Mouse (Mus musculus) left cerebral cortex, adult 11 months (tissue): ENCODE measurements at regions not wholly inside any gene's neighbourhood (a gene's known extent, or its start where the extent isn't known, plus 50 kb on each side); places are given as distances from the start of the nearest gene placed in this dataset.
A peak's percentile ranks its signal among the peaks of the same experiment; 100 is the strongest.
"Not testable (repeated sequence)": the region's sequence is repeated elsewhere in the genome, so short reads cannot be mapped to it uniquely, and the experiment has no call there.

Source experiments
- DNase-seq: peaks from one replicate; pipeline ENCODE4 v3.0.0; 2022; ENCODE audit warnings: low spot score

DNA sequence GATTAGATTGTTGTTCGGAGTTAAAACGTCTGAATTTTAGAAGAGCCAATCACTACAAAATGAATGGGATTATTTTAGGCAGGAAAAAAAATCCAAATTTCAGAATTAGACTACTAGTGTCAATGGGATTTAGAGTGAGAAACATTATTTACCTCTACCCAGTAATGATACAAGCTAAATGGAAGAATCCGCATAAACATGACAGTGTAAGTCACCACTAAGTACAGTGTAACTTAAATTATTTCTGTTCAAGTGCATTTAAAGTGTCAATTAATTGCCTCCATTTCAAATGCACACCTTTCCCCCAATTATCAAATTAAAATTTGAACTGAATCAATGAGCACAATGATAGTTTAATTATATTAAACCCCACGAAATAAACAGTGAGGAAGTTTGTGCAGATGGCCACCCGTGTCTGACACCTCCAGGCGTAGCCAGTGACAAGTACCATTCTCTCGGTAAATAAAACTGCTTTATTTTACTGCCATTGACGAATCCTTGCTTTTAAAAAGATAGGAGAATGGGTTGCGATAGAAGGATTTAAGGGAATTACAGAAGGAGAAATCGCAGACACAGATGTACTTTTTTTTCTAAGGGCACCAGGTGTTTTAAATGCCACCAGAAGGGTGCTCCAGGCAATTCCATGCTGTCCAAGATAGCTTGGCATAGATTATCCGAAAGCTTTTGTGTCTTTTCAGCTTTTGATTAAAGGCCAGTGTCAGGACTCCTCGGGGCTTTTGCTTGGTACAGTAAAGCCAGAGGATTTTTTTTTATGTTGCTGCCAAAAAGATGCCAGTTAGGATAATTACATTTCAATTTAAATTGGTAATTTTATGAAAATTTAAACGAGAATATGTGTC is 249.5 kb upstream of the Gm11146 start:
- DNase-seq: no peak

- no peak for DNase-seq
These were observed 233.9 kb upstream of the Gm11146 start for GRCm38 (mm10) chr16:77835767-77836166.

GRCm38 (mm10) chr16:77827322-77828117 is 225.6 kb upstream of the Gm11146 start:
- DNase-seq: peak; percentile 4

GRCm38 (mm10) chr16:77799709-77800108 is 197.8 kb upstream of the Gm11146 start:
- DNase-seq: no peak

- no peak for DNase-seq
These were observed 195.0 kb upstream of the Gm11146 start for GRCm38 (mm10) chr16:77796926-77797325.

- DNase-seq: no peak
These were observed 187.8 kb upstream of the Gm11146 start for GRCm38 (mm10) chr16:77789652-77790051.

- no peak for DNase-seq
These were observed 187.3 kb upstream of the Gm11146 start for GRCm38 (mm10) chr16:77789206-77789605.

DNA sequence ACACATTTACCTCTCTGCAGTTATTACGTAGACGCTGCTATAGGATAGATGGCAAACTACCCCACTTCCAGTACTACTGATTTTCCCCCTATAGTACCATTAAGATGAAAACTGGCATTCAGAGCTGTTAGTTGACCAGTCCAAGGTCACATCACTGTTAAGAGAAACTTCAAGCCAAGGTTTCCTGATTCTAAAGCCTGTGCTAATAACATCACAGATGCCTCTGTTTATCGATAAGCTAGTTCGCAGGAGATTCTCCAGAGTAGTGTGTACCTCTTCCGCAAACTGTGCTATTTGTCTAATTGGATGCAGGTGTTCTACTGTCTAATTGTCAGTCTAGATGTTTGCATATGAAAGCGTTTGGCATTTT is 186.9 kb upstream of the Gm11146 start:
- no peak for DNase-seq

DNA sequence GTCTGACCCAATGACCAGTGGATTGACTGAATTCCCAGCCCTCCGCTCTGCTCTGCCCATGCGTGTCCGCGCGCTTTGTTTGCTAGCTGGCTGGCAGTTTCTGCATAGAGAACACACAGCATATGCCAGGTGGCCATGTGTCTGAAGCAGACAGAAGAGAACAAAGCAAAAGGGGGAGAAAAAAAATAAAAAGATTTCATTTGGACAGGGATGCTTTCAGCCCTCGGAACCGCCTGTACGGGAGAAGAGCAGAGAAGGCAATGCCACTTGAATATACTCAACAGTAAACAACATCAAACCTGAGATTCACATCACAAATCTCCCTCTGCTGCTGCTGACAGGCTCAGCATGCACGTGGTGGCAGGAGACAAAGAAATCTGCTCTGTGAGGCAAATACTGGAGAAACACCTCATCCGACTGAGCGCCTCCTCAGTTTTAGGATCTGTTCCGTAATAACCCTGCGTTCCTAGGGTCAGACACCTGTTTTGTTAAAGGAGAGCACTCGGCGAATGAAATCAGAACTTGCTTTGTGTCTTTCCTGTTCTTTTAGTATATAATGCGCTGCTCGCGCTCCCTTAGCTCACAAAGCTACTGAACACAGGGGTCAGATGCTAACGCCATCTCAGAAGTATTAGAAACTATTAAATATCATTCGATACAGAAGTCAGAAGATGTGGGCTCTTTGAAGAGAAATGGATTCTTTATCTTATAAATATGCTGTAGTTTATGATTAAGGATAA is 186.3 kb upstream of the Gm11146 start:
- DNase-seq: peak; percentile 17

- no peak for DNase-seq
These were observed 185.1 kb upstream of the Gm11146 start for GRCm38 (mm10) chr16:77787025-77787424.

- DNase-seq: no peak
These were observed 177.1 kb upstream of the Gm11146 start for GRCm38 (mm10) chr16:77779019-77779418.

GRCm38 (mm10) chr16:77772075-77772474 is 170.2 kb upstream of the Gm11146 start:
- DNase-seq: no peak

DNA sequence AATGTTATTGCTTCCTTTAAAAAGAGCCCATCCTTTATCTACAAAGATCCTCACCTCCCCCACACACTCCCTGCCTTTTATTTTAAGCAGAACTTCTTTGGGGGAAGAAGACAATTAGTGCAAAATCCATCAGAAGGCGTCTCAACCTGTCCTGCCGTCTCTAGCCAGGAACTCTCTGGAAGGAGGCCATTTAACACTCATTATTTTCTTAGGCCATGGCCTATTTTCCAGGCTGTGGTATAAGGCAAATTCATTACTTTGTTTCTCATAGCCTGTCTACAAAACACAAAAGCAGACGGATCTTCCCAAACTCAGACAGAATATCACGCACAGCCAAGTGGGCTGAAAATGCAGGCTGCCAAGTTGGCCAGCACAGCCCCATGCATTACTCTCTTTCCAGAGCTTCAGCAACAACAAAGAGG is 159.0 kb upstream of the Gm11146 start:
- no peak for DNase-seq

DNA sequence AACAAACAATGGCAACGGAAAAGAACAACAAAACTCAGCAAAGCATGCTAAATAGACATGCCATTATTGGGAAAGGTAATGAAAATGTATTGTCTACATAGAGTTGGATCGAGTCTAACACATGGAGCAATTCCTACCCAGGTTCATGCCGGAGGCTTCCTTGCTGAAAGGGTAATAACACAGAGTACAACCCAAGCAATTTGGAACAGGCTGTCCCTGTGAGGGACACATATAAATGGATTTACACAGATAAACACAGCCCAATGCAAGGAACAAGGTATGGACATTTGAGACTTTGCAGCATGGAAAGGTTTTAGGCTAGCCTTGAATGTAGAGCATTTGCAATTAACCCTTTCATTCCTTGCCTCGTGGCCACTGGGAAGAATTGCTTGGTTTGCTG is 158.6 kb upstream of the Gm11146 start:
- DNase-seq: no peak

DNA sequence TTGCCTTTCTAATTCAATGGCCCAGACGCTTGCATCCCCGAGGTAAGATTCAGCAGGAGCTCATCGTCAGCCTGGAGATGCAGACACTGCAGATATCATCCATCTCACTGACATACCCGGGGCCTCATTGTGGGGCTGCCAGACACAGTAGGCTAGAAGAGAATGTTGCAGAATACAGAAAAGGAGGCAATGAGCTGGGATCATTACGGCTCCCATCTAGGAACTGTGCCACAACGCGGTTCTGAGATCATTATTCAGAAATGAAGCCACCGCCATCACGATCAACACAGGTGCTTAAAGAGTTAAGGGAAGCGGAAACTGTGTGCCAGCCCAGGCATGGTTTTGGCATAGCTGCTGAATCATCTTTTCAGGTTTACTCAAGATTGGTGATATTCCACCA is 158.1 kb upstream of the Gm11146 start:
- peak; percentile 5 for DNase-seq

GRCm38 (mm10) chr16:77754882-77755281 is 153.0 kb upstream of the Gm11146 start:
- DNase-seq: no peak

GRCm38 (mm10) chr16:77749474-77749873 is 147.6 kb upstream of the Gm11146 start:
- no peak for DNase-seq

DNA sequence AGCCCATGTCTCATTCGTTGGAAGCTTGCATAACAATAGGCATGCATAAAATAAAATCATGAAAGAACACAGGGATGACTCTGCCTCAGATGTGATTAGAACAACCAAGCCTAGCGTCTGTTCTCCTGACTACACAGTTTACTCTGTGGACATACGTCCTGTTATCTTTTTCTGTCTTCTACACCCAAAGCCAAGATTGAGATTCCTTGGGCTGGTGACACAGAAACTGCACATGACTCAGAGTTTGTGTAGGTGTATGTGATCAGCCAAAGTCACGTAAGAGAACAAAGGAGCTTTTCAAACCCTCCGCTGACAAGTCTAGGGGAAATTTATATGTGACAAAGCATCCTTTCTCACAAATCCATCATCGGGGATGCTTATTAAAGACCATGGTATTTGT is 141.9 kb upstream of the Gm11146 start:
- DNase-seq: peak; percentile 36

- no peak for DNase-seq
These were observed 136.9 kb upstream of the Gm11146 start for GRCm38 (mm10) chr16:77738821-77739220.

- DNase-seq: no peak
These were observed 117.5 kb upstream of the Gm11146 start for GRCm38 (mm10) chr16:77719377-77719776.

DNA sequence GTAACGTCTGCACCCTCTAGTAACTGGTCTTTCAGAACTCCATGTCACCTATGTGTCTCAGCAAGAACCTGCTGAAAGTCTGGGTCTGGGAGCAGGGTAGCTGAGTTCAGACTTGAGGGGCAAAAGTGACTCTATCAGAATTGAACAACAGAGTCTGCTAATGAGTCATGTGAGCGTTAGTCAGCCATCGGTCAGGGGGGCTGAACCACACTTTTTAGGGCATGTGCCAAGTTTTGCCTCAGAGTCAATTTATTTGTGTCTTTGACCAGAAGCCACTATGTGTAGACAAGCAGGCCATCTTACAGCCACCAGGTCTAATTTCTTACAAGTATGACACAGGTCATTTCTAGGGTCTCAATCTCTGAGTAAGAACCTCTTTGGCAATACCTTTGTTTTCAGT is 115.9 kb upstream of the Gm11146 start:
- DNase-seq: not testable (repeated sequence)

GRCm38 (mm10) chr16:77704726-77705125 is 102.8 kb upstream of the Gm11146 start:
- peak; percentile 46 for DNase-seq

- no peak for DNase-seq
These were observed 93.5 kb upstream of the Gm11146 start for GRCm38 (mm10) chr16:77695443-77695842.
